8 mouse cellular contexts compared by ENCODE assay signal in the genomic region with DNA sequence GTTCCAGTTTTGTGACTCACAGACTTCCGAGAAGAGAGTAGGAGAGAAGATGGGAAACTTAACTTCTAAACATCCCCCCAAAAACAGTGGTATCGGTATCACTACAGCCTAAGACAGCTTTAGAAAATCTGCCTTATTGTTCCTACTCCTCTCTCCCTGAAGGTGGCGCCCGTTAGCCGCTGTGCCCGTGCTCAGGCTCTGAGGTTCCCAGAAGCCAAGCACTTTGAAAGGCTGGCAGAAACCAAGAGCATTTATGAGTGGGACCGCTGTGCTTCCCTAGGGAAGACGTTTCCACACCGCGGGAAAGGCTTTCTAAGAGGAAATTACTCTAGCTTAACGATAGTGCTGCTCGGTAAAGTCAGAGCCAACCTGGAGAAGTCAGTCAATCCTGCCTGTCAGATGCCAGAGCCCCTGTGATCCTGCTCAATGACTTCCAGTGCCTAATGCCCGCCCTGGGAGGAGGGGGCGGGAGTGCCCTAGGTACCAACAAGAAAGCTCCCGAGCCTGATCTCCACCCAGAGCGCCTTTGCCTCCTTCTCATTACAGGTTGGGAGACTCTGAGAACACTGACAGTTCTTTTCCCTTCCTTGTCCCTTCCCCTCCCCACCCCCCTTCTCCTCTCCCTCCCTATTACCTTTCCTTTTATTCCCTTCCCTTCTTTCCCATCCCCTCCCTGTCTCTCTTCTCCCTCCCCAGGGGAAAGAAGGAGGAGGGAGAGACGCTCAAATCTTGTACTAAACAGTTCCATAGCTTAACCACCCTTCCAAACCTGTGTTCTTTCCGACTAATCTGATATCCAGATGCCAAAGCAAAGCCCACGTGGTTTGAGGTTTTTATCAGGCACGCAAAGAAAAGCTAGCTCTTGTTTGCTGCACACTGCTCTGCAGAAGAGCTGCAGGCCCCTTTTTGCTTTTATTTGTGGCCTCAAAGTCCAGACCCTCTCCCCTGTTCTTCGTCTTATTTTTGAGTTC.
DNase-seq lines count a peak whose midpoint lies in the region; ATAC-seq and TF ChIP-seq lines count a peak whose summit lies in the region.

No protein-coding gene starts in this region.

- no peak for TF ChIP-seq POLR2A in thymus, adult 2 months (IDR thresholded peaks at IDR 0.05; ENCODE audit: control insufficient read depth, extremely low read depth, insufficient read depth, low read length, poor library complexity)

- 0 out of 2 replicates have a peak overlapping the region, but pooled peaks have one; percentile 4 for H3K9ac ChIP-seq in heart, embryonic 11.5 days (ENCODE audit: low read depth, low read length)
- no peak overlapping the region; the same call in 1 of the 2 replicates for H3K9ac ChIP-seq in kidney, embryonic 14.5 days (ENCODE audit: low read depth, low read length)
- H3K9ac ChIP-seq in limb, embryonic 12.5 days (replicated peaks): peak overlapping the region; percentile 31; the same call in 1 of the 2 replicates
- peak overlapping the region; percentile 50; the same call in 1 of the 2 replicates for H3K9ac ChIP-seq in midbrain, postnatal 0 days (replicated peaks; ENCODE audit: low read length, poor library complexity, severe bottlenecking)

- DNase-seq in thymus, adult 2 months: peak; percentile 18
- DNase-seq in thymus, postnatal 0 days (ENCODE audit: low spot score): no peak
- DNase-seq in fibroblast of lung, adult 2 months (ENCODE audit: low read depth): peak; percentile 36
- DNase-seq in midbrain, postnatal 0 days (ENCODE audit: low spot score): peak; percentile 93
- peak; percentile 82 for DNase-seq in testis, postnatal 10 days (ENCODE audit: low spot score)

- WGBS in thymus, adult 2 months: 13% methylated on average over 21 of the region's 21 CpGs
- 5% methylated on average over 21 of the region's 21 CpGs for WGBS in heart, embryonic 11.5 days (ENCODE audit: insufficient replicate concordance)
- 5% methylated on average over 21 of the region's 21 CpGs for WGBS in kidney, embryonic 14.5 days
- 2% methylated on average over 21 of the region's 21 CpGs for WGBS in limb, embryonic 12.5 days
- 3% methylated on average over 21 of the region's 21 CpGs for WGBS in midbrain, postnatal 0 days

- H3K4me3 ChIP-seq in thymus, adult 2 months (ENCODE audit: control insufficient read depth, insufficient read depth, low read length): no peak overlapping the region
- H3K4me3 ChIP-seq in heart, embryonic 11.5 days (ENCODE audit: low read depth, low read length): peak overlapping the region; percentile 31
- peak overlapping the region; percentile 32 for H3K4me3 ChIP-seq in kidney, embryonic 14.5 days (ENCODE audit: low read length)
- peak overlapping the region; percentile 30 for H3K4me3 ChIP-seq in limb, embryonic 12.5 days (replicated peaks)
- peak overlapping the region; percentile 33 for H3K4me3 ChIP-seq in midbrain, postnatal 0 days (ENCODE audit: low read depth, low read length)

- no peaks in the 10 kb centered on the region for H3K9me3 ChIP-seq in heart, embryonic 11.5 days (replicated peaks; ENCODE audit: control insufficient read depth, low read length)
- no peaks in the 10 kb centered on the region for H3K9me3 ChIP-seq in kidney, embryonic 14.5 days (ENCODE audit: control insufficient read depth, low read length)
- no peaks in the 10 kb centered on the region for H3K9me3 ChIP-seq in limb, embryonic 12.5 days
- no peaks in the 10 kb centered on the region for H3K9me3 ChIP-seq in midbrain, postnatal 0 days (ENCODE audit: low read length)

- no peak for ATAC-seq in heart, embryonic 11.5 days (replicated peaks; ENCODE audit: insufficient number of reproducible peaks, low FRiP score, low TSS enrichment)
- peak; percentile 87 for ATAC-seq in kidney, embryonic 14.5 days (ENCODE audit: low FRiP score, low TSS enrichment)
- peak; percentile 90 for ATAC-seq in limb, embryonic 12.5 days (ENCODE audit: insufficient number of reproducible peaks, insufficient read depth, low FRiP score, low TSS enrichment, low read depth)
- peak; percentile 85 for ATAC-seq in midbrain, postnatal 0 days (ENCODE audit: low FRiP score)

- H3K4me2 ChIP-seq in heart, embryonic 11.5 days: peak overlapping the region; percentile 72
- H3K4me2 ChIP-seq in kidney, embryonic 14.5 days (replicated peaks; ENCODE audit: low read depth, low read length): peak overlapping the region; percentile 65
- peak overlapping the region; percentile 68 for H3K4me2 ChIP-seq in limb, embryonic 12.5 days
- peak overlapping the region; percentile 75 for H3K4me2 ChIP-seq in midbrain, postnatal 0 days (ENCODE audit: low read depth, low read length, poor library complexity, severe bottlenecking)

- no peaks in the 10 kb centered on the region for H3K4me1 ChIP-seq in thymus, adult 2 months (replicated peaks; ENCODE audit: control insufficient read depth, insufficient read depth, low read length)
- H3K4me1 ChIP-seq in heart, embryonic 11.5 days (ENCODE audit: control insufficient read depth, insufficient read depth, low read length): peaks cover 6% of the 10 kb centered on the region; the same call in 1 of the 2 replicates
- H3K4me1 ChIP-seq in kidney, embryonic 14.5 days (ENCODE audit: control insufficient read depth, insufficient read depth, low read length): 0 out of 2 replicates have a peak, but pooled peaks cover 5% of the 10 kb centered on the region
- peaks cover 10% of the 10 kb centered on the region for H3K4me1 ChIP-seq in limb, embryonic 12.5 days (replicated peaks)
- no peaks in the 10 kb centered on the region for H3K4me1 ChIP-seq in midbrain, postnatal 0 days (ENCODE audit: insufficient read depth, low read length)

- no peak overlapping the region for H3K27ac ChIP-seq in thymus, adult 2 months (ENCODE audit: control insufficient read depth, insufficient read depth, low read length)
- H3K27ac ChIP-seq in heart, embryonic 11.5 days (ENCODE audit: low read depth, low read length): no peak overlapping the region
- no peak overlapping the region for H3K27ac ChIP-seq in kidney, embryonic 14.5 days (ENCODE audit: low read depth, low read length)
- H3K27ac ChIP-seq in limb, embryonic 12.5 days: peak overlapping the region; percentile 67; the same call in 1 of the 2 replicates
- H3K27ac ChIP-seq in midbrain, postnatal 0 days (ENCODE audit: low read depth, low read length): peak overlapping the region; percentile 62

- no peak for TF ChIP-seq CTCF in thymus, adult 2 months (IDR thresholded peaks at IDR 0.05; ENCODE audit: borderline replicate concordance, control insufficient read depth, extremely low read depth, insufficient read depth, low read length, poor library complexity)
- TF ChIP-seq CTCF in midbrain, postnatal 0 days (IDR thresholded peaks at IDR 0.05): peak; percentile 97

- H3K27me3 ChIP-seq in thymus, adult 2 months (ENCODE audit: control insufficient read depth, insufficient read depth, low read length): no peaks in the 10 kb centered on the region
- H3K27me3 ChIP-seq in heart, embryonic 11.5 days (ENCODE audit: control insufficient read depth, insufficient read depth, low read length): no peaks in the 10 kb centered on the region
- H3K27me3 ChIP-seq in kidney, embryonic 14.5 days (ENCODE audit: control insufficient read depth, insufficient read depth, low read length): no peaks in the 10 kb centered on the region
- no peaks in the 10 kb centered on the region; the same call in 1 of the 2 replicates for H3K27me3 ChIP-seq in limb, embryonic 12.5 days
- no peaks in the 10 kb centered on the region for H3K27me3 ChIP-seq in midbrain, postnatal 0 days (ENCODE audit: insufficient read depth, low read length)

- H3K36me3 ChIP-seq in thymus, adult 2 months (ENCODE audit: control insufficient read depth, insufficient read depth, low read length): no peaks in the 10 kb centered on the region
- H3K36me3 ChIP-seq in heart, embryonic 11.5 days (ENCODE audit: control insufficient read depth, insufficient read depth, low read length): no peaks in the 10 kb centered on the region
- H3K36me3 ChIP-seq in kidney, embryonic 14.5 days (ENCODE audit: control insufficient read depth, insufficient read depth, low read length): no peaks in the 10 kb centered on the region
- no peaks in the 10 kb centered on the region for H3K36me3 ChIP-seq in limb, embryonic 12.5 days
- H3K36me3 ChIP-seq in midbrain, postnatal 0 days (ENCODE audit: insufficient read depth, low read length): no peaks in the 10 kb centered on the region

Comparison
In these comparisons a context has a peak if more than half of its experiments do, and no peak if none do; other contexts are left out.
1. H3K27ac ChIP-seq: peak in limb, embryonic 12.5 days (single experiment) and midbrain, postnatal 0 days (single experiment); none in thymus, adult 2 months (single experiment), heart, embryonic 11.5 days (single experiment) and kidney, embryonic 14.5 days (single experiment).
2. Peak in every context shown above with its lines, with median percentiles within 50 percentile points of each other: H3K4me2 ChIP-seq.